Mouse (Mus musculus) heart, adult 8-10 months (tissue): ENCODE results near the gene Col6a6. TPM values are rescaled to one million over a fixed set of nuclear protein-coding genes. Genes with fewer than 3 reads are reported as not detected.
"Not testable (repeated sequence)": the region's sequence is repeated elsewhere in the genome, so short reads cannot be mapped to it uniquely, and the experiment has no call there.

ENCODE experiments used
- DNase-seq: peaks from one replicate; pipeline ENCODE4 v3.0.0; 2022; ENCODE audit warnings: low spot score
- total RNA-seq, 4 experiments: library from RNA; stranded (reverse); gene quantifications; 2 replicates each; pipeline ENCODE4 v1.2.4; 2022

The Col6a6 gene
- total RNA-seq: 1 to 10 TPM; 2.3 to 4.3 (median 3.4) TPM

DNA sequence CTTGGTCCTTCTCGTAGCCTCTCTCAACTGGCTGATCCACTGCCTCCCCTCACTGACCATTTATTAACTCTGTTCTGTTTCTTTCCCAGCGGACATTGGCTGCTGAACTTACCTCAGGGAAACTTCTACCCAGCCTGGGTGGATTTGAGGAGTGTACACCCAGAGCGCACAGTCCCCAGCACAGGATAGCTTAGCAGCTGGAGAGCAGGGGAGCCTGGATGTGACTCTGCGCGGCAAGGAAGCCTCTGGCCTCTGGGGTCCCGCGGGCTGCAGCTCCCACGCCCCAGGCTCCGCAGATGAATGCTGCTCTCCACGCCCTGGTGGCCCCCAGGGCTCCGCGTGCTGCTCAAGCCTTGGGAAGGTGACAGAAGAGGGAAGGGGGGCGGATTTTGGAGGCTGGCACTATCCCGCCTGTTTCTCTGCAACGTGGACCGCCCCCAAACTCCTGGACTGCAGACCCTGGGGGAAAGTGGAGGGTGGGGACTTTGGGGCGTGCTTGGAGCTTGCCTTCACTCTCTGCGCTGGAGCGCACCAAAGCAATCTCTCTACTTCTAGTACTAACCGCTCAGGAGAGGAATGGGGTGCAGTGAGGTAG, at the start of gene Col6a6:
Gene Col6a6 (minus strand): TSS at position 370 of the 595 bp plus-strand sequence.
- DNase-seq: no peak

DNA sequence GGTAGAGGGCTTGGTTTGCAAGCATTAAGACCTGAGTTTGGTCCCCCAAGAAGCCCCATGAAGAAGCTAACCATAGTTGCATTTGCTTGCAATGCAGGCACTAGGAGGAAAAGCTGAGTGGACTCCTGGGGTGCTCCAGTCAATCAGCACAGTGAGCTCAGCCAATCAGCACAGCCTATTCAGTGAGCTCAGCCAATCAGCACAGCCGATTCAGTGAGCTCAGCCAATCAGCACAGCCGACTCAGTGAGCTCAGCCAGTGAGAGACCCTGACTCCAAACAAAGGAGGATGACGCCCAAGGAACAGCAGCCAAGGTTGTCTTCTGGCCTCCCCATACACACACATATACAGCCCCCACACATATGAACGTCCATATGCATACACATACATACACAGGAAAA, 48.2 kb upstream of the Col6a6 start:
- no peak for DNase-seq

DNA sequence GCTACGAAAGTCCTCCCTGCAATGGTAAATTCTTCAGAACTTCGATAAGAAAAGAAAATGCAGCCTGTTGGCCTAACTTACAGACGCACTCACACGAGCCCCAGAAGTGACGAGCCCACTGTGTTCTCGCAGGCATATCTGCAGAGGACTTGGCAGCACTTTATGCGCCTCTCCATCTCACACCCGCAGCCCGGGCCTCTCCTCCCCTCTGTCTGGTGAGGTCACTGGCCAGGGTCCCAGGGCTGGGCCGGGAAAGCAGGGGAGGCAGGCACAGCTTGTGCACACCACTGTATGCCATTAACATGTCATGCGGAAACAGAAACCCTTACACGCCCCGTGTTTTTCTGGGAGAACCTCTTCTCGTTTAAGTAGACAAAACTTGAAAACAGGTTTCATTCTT, 43.7 kb upstream of the Col6a6 start:
- DNase-seq: peak; percentile 29

GRCm38 (mm10) chr9:105857773-105858172, 29.8 kb upstream of the Col6a6 start:
- DNase-seq: peak; percentile 59

DNA sequence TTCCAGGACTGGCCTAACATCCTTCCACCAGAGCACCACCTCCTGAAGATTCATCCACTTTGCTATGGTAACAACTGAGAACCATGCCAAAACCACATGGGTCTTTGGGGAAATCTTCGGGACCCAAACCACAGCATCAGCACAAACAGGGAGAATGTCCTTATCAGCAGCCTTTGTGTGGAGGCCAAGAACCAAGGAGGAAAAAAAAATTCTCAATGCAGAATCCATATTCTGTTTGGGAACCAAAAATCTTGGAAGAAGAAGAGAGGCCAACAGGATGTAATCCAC, 24.8 kb upstream of the Col6a6 start:
- DNase-seq: peak; percentile 56

GRCm38 (mm10) chr9:105852015-105852777, 24.2 kb upstream of the Col6a6 start:
- peak; percentile 38 for DNase-seq

DNA sequence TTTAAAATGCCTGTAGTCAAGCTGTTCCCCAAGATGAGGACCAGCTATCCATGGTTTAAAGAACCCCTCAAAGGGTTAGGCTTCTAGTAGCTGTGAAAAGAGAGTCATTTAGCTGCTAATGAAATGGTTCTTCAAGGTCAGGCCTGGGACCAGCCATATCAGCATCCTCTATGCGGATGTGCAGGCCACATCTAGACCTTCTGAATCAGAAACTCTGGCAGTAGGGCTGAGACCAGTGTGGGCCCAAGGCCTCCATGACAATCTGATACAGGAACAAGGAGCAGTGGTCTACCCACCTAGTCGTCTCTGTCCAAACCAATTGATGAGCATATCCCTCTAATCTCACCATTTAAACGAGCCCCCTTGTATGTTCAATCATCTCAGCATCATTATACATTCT, 23.1 kb upstream of the Col6a6 start:
- DNase-seq: no peak

DNA sequence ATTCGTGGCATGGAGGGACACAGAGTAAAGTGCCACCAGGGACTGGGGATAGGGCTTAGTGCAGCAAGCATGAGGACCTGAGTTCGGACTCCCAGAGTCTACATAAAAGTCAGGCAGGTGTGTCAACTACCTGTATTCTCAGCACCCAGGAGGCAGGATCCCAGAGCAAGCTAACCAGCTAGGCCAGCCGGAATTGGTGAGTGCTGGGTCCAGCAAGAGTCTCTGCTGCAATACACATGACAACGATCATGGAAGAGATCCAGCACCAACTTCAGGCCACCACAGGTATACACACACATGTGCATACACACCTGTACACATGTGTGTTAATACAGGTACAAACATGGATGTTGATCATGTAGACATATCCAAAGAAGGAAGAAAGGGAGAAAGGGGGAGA, 20.4 kb upstream of the Col6a6 start:
- DNase-seq: no peak

- no peak for DNase-seq
Measured at GRCm38 (mm10) chr9:105847261-105847660, 19.3 kb upstream of the Col6a6 start.

DNA sequence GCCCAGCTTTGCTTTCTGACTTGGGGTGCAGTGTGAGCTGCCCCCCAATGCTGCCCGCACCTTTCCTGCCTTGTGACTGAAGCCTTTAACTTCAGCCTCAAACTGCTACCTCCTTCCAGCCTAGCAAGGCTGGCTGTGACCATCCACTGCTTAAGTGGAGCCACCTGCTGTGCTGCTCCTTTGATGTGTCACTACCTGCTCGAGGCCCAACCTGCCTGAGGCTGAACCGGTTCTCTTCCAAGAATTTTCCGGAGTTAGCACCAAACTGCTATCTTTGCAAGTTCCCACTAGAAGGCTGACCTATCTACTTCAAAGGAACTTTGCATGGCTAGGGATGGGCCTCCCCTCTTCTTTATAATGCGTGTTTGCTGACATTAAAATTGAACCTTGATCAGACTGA, 13.4 kb upstream of the Col6a6 start:
- DNase-seq: not testable (repeated sequence)

DNA sequence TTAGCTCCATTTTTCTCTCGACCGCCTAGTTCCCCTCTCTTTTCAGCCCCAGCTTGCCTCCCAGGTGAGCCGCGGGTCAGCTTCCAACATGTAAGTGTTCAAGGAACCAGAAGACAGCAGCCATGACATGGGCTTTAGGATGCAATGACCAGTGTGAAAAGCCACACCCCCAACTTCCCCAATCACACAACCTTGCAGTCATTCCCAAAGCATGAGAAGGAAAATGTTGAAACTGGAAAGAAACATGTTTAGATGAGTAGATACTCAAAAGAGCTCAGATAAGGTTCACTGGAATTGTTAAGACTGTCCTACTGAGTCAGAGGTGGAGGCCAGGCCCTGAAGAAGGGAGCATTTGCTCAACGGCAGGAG, 11.2 kb upstream of the Col6a6 start:
- DNase-seq: no peak

- DNase-seq: no peak
Measured at GRCm38 (mm10) chr9:105838396-105839146, 10.6 kb upstream of the Col6a6 start.

DNA sequence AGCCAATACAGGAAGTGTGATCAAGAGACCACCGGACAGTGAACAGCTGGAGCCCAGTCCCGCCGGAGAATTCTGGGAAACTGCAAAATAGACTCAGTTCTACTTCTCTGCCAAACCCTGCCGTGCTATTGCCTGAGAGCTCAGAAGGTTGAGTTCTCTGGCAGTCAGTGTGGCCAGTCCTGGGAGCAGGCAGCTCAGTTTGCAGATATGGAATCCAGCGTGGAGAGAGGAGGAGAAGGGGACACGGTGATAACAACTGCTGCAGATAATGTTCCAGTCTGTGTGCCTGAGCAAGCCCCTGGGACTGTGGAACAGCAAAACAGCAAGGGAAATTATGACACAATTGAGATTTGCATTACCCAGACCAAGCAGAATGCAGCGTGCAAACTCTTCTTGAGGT, 7.6 kb upstream of the Col6a6 start:
- DNase-seq: peak; percentile 38

DNA sequence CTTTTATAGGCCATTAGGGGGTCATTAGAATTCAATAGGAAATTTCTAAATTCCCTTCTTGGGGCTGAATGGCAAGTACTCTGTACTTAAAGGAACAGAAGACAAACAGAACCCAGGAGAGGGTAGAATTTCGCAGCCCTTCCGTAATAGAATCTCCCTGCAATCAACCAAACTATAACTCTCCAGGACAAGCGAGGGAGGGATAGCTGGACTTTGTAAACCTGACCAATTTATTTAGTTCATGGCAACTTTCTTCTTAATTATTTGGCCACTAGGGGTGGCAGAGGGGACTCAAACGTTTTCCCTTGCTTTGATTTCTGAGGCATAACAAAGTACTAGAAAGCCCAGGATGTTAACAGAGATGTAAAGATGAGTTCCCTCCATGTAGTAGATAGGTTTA, 6.8 kb upstream of the Col6a6 start:
- no peak for DNase-seq

DNA sequence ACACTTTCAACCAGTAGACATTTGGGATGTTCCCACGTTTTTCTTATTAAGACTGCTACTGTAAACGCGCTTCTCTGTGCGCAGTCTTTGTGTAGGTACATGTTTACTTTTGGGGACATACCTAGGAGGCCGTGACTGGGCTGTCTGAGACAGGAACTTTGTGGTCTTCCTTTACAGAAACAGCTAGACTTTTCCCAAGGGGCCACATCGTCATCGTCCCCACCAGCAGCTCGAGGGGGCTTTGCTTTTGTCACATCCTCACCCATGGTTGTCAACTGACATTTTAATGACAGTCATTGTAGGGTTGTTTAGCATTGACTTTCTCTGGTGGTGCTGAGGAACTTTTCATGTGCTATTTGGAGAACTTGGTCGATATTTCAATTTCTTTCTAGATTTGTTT, 3.3 kb upstream of the Col6a6 start:
- DNase-seq: no peak

DNA sequence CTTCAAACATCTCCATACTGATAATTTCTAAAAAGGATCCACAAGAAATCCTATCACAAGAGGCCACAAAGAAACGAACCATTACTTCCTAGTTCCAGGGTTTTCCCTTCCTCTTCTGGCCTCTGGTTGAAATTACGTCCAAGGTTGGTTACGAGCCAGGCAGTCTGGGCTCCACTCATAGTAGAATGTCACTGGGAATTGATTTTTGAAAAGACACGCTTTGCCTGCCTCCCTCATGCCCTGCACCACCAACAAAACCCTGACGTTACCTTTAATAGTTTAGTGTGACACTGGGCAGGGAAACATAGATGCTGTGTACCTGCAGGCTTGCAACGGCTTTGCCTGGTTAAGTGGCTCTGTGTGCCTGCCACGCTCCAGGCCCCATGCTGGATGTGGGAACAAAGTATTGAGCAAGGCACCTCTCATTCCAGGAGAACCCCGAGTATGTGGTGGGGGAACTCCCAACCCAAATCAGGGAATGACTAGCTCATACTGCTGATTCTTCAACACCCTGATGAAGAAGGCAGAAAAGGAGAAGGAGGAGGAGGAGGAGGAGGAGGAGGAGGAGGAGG, 798 bp downstream of the Col6a6 start:
- peak; percentile 55 for DNase-seq

DNA sequence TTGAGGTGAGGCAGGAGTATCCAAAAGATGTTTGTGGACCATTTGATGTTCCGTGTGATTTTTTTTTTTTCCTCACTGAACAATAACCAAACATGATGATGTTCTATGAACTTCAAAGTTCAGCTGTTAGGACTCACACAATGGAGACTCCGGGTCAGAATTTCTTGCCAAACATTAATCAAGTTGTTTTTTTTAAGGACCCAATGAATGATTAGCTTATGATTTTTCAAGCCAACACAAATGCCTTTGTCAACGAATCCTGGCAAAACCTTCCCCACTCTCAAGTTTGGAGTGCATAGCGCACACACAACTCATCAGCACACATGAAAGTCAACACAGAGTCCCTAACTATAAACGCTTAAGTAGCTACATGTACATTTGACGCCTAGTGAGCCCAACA, 7.2 kb downstream of the Col6a6 start:
- no peak for DNase-seq

DNA sequence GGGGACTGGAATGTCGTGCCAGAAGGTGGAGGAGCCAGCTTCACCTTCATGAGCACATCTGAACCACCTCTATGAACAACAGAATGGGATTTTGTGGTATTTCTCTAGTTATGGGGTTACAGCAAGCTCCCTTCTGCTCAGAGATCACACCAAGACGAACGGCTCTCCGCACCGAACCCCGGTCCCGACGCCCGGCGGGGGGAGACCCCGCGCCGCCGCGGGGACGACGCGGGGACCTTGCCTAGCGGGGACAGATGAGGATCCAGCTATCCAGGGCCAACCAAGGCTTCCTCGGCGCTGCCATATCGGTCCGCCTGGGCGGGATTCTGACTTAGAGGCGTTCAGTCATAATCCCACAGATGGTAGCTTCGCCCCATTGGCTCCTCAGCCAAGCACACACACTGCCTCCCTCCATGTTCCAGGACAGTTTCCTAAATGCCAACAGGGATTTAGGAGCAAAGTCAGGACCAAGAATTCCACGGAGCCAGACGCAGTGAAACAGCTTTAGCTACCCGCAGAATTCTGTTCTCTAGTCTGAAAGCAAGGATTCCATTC, 8.7 kb downstream of the Col6a6 start:
- no peak for DNase-seq

GRCm38 (mm10) chr9:105814436-105814835, 13.5 kb downstream of the Col6a6 start:
- DNase-seq: no peak

GRCm38 (mm10) chr9:105811458-105811857, 16.5 kb downstream of the Col6a6 start:
- DNase-seq: no peak

DNA sequence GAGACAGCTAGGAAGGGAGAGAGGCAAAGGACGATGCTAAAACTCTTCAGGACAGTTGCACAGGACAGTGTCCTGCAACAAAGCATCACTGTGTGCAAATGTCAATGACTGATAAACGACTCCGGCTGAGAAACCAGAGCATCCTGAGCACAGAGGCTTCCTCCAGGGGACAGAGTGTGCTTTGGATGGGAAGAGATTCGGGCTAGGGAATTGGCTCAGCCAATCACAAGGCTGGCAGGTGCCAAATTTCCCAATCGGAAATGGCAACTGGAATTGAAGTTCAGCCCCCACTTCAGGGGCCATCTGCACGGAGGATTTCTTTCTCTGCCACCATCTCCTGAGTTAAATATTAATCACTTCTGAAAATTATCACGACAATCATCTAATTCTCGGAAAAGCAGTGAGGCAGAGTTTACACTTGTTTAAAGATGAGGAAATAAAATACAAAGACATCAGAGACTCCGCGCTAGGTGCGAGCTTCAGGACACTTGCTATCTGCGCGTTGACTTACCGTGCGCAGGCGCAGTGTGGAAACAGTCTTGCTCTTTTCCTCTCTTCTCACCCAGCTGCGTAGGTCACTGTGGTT, 18.9 kb downstream of the Col6a6 start:
- DNase-seq: no peak

- no peak for DNase-seq
Measured at GRCm38 (mm10) chr9:105803416-105803815, 24.5 kb downstream of the Col6a6 start.
